Mouse (Mus musculus) embryonic facial prominence, embryonic 14.5 days (tissue): ENCODE results near the gene Srsf3. TPM values are rescaled to one million over a fixed set of nuclear protein-coding genes. Genes with fewer than 3 reads are reported as not detected.

Experiments
- ATAC-seq: fragments of 200-750 bp; cut with Nextera tagmentation; 2 replicates; pipeline ENCODE4 v1.8.0; 2017; ENCODE audit warnings: low read depth, moderate number of reproducible peaks, moderate TSS enrichment
- DNase-seq: peaks from one replicate; pipeline ENCODE4 v3.0.0-alpha.2; 2015; ENCODE audit warnings: low spot score
- H3K27ac ChIP-seq: fragments of 300-500 bp; sonication (generic); replicated peaks from 2 replicates; pipeline ENCODE4 v1.5.1; 2014; ENCODE audit warnings: low read depth, mild to moderate bottlenecking, low read length, moderate library complexity
- H3K27me3 ChIP-seq: fragments of 300-500 bp; sonication (generic); replicated peaks from 2 replicates; pipeline ENCODE4 v1.6.1; 2014; ENCODE audit warnings: low read length; ENCODE audit not compliant: control insufficient read depth, insufficient read depth
- H3K36me3 ChIP-seq: fragments of 300-500 bp; sonication (generic); 2 replicates; pipeline ENCODE4 v1.6.1; 2014; ENCODE audit warnings: low read length, mixed read lengths; ENCODE audit not compliant: control insufficient read depth, insufficient read depth
- H3K4me1 ChIP-seq: fragments of 300-500 bp; sonication (generic); 2 replicates; pipeline ENCODE4 v1.6.1; 2014; ENCODE audit warnings: antibody characterized with exemption, low read length; ENCODE audit not compliant: control insufficient read depth, insufficient read depth
- H3K4me2 ChIP-seq: fragments of 300-500 bp; sonication (generic); 2 replicates; pipeline ENCODE4 v1.6.1; 2014; ENCODE audit warnings: low read depth, mild to moderate bottlenecking, low read length, moderate library complexity, mixed read lengths
- H3K4me3 ChIP-seq: fragments of 300-500 bp; sonication (generic); 2 replicates; pipeline ENCODE4 v1.5.1; 2014; ENCODE audit warnings: low read depth, mild to moderate bottlenecking, low read length
- H3K9ac ChIP-seq: fragments of 300-500 bp; sonication (generic); 2 replicates; pipeline ENCODE4 v1.6.1; 2014; ENCODE audit warnings: low read depth, mild to moderate bottlenecking, low read length, moderate library complexity, mixed read lengths
- H3K9me3 ChIP-seq: fragments of 300-500 bp; sonication (generic); 2 replicates; pipeline ENCODE4 v1.6.1; 2016; ENCODE audit warnings: low read length; ENCODE audit not compliant: control insufficient read depth
- WGBS: fragments of 180-500 bp; shearing (Covaris S2); extraction: QIAGEN DNeasy Blood & Tissue Kit; methylation state at CpG from one replicate; pipeline ENCODE4 v1.1.7; 2014; 5-methylcytosine and 5-hydroxymethylcytosine counted together
- polyA plus RNA-seq: library from polyadenylated mRNA; unstranded; fragments of >200 nt; fragmentation: Nextera tagmentation; extraction: Ambion mirVana; gene quantifications from 2 replicates; pipeline ENCODE4 v1.2.1, GENCODE M21; 2014

Srsf3 gene
- polyA plus RNA-seq, 1 experiment from 2014 or later, result 494 TPM

DNA sequence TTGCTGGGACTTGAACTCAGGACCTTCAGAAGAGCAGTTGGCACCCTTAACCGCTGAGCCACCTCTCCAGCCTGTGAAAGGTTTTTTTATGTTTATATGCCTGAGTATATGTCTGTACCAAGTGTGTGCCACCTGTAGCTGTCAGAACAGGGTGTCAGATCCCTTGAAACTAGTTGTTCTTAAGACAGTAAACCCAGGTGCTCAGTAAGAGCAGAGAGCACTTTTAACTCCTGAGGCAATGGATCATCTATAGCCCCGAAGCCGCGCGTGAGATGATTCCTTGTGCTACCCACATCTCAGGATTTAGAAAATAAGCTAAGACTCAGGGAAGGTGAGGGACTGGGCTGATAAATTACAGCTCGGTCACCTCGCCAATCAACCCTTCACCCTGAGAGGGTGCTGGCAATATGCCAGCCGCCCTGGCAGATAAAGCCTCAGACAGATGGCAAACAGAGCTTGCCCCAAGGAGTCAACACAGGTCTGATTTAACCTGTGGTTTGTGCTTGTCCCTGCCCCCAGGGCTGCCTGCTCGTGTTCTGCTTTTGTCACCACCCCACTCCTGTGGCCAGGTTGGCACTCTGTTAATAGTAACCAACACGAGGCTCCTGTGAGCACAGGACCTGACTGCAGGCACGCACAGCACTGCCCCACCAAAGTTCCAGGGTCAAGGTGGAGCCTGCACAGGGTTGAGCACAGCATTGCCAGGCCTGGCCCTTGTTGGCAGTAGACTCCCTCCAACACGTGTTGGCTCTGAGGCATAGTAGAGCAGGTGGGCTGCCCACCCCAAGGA lies 13.5 kb downstream of the Srsf3 start:
- Histone ChIP-seq H3K27me3 (no peaks in the 10 kb centered on the region), H3K4me1 (no peaks in the 10 kb centered on the region; the same call in 1 of the 2 replicates), H3K27ac (no peak overlapping the region), H3K36me3 (peaks cover 67% of the 10 kb centered on the region), H3K4me3 (no peak overlapping the region), H3K9ac (no peak overlapping the region), H3K9me3 (no peaks in the 10 kb centered on the region), H3K4me2 (no peak overlapping the region)
- DNase-seq (no peak), ATAC-seq (peak; percentile 12; the same call in 1 of the 2 replicates)
- 66% methylated on average over 12 of the region's 12 CpGs for WGBS

DNA sequence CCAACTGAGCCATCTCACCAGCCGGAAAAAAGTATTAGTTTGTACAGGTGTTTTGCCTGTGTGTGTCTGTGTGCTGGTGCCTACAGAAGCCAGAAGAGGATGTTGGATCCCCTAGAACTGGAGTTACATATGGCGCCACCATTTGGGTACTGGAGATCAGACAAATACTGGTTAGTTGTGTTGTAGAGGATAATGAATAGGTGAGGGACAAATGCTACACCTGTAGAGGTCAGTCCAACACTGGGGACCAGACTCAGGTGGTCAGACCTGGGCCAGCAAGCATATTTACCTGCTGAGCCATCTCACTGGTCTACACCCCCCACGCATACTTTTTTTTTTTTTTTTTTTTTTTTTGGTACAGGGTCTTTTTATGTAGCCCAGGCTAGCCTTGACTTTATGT lies 14.4 kb downstream of the Srsf3 start:
- ATAC-seq, result no peak
- peaks cover 61% of the 10 kb centered on the region for H3K36me3 ChIP-seq
- H3K9ac ChIP-seq, result no peak overlapping the region
- H3K9me3 ChIP-seq, result no peaks in the 10 kb centered on the region
- no peaks in the 10 kb centered on the region for H3K27me3 ChIP-seq
- H3K4me2 ChIP-seq, result no peak overlapping the region
- H3K4me1 ChIP-seq, result no peaks in the 10 kb centered on the region; the same call in 1 of the 2 replicates
- no peak for DNase-seq
- H3K27ac ChIP-seq, result no peak overlapping the region
- WGBS, result 88% methylated on average over 2 of the region's 3 CpGs
- H3K4me3 ChIP-seq, result no peak overlapping the region

DNA sequence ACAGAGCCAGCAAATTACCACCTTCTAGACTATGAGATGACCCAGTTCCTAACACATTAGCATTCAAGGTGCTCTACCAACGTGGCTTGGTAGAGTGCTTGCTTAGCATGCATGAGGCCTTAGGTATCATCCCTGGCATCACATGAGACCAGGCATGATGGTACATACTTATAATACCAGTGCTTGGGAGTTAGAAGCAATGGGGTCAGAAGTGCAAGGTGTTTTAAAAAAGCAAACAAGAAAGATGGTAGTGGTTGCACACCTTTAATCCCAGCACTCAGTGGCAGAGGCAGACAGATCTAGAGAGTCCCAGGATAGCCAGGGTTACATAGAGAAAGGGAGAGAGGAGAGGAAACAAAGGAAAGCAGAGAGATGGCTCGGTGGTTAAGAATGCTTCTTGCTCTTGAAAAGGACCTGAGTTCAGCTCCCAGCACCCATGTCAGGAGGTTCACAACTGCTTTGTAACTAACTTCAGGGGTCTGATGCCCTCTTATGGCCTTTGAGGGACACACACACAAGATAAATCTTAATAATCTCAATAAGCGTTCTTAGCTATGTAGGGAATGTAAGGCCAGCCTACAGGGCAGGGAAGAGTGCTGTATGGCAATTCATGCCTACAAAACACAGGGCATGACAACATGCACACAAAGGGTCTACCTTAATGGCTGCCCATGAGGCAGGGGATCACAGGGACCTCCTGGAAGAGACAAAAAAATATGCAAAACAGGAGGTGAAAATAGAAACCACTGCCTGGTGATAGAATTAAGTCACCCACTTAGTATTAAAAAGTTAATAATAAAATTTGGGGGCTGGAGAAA lies 15.5 kb downstream of the Srsf3 start:
- 53% methylated on average over 3 of the region's 3 CpGs for WGBS
- DNase-seq, result no peak
- no peaks in the 10 kb centered on the region for H3K27me3 ChIP-seq
- H3K9me3 ChIP-seq, result no peaks in the 10 kb centered on the region
- no peak overlapping the region for H3K4me2 ChIP-seq
- H3K36me3 ChIP-seq, result peaks cover 51% of the 10 kb centered on the region
- H3K9ac ChIP-seq, result no peak overlapping the region
- H3K4me3 ChIP-seq, result no peak overlapping the region
- H3K4me1 ChIP-seq, result no peaks in the 10 kb centered on the region; the same call in 1 of the 2 replicates
- no peak overlapping the region for H3K27ac ChIP-seq
- no peak for ATAC-seq

DNA sequence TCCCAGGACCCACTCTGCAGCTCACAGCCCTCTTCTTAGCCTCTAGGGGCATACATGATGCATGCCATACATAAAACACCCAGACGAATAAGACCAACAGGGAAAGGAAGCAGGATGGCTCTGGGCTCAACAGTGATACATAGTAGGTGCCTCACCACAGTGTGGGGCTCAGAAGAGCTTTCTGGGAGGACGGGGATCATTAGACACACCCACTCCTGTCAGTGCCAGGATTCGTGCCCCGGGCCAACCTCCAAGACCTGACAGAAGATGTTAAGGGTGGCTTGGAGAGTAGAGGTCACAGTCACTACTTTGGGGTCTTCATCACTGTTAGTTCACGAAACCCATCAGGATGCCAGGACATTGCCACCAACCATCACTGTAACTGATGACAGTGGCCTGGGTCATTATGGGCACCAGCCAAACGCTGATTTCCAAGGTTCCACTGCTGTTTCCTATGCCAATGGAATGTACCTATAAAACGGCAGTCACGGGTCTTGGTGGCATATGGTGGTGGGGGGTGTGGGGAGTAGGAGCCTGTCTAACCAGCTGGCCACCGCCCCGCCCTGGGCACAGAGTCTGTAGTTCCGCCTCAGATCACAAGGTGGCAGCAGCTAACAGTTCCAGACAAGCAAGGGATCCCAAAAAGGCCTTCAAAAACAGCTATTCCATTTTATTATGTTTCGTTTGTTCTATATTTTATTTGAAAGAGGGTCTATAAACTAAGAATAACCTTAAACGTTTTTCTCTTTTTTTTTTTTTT lies 16.5 kb downstream of the Srsf3 start:
- no peak for ATAC-seq
- no peaks in the 10 kb centered on the region; the same call in 1 of the 2 replicates for H3K4me1 ChIP-seq
- H3K9ac ChIP-seq, result no peak overlapping the region
- no peak overlapping the region for H3K4me2 ChIP-seq
- no peak overlapping the region for H3K27ac ChIP-seq
- no peaks in the 10 kb centered on the region for H3K9me3 ChIP-seq
- 19% methylated on average over 13 of the region's 13 CpGs for WGBS
- DNase-seq, result peak; percentile 78
- H3K36me3 ChIP-seq, result peaks cover 41% of the 10 kb centered on the region
- no peaks in the 10 kb centered on the region for H3K27me3 ChIP-seq
- H3K4me3 ChIP-seq, result no peak overlapping the region

DNA sequence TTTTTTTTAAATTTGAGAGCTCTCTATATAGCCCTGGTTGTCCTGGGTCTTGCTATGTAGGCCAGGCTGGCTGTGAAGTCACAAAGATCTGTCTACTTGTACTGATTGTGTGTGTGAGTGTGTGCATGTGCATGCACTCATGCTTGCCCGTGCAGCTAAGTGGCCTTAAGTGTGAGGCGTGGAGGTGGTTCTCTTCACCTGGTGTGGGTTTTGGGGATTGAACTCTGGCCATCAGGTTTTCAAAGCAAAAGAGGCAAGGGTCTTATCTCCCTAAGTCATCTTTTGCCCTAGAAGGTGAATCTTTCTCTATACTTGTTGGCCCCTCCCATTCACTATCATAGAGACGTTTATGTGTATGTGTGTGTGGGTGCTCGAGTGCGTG lies 17.1 kb downstream of the Srsf3 start:
- no peak overlapping the region for H3K27ac ChIP-seq
- peaks cover 35% of the 10 kb centered on the region for H3K36me3 ChIP-seq
- no peak overlapping the region for H3K4me2 ChIP-seq
- no peaks in the 10 kb centered on the region for H3K27me3 ChIP-seq
- ATAC-seq (no peak), DNase-seq (no peak)
- no peak overlapping the region for H3K9ac ChIP-seq
- H3K9me3 ChIP-seq, result no peaks in the 10 kb centered on the region
- no peak overlapping the region for H3K4me3 ChIP-seq
- no peaks in the 10 kb centered on the region; the same call in 1 of the 2 replicates for H3K4me1 ChIP-seq
- WGBS, result 72% methylated on average over 5 of the region's 5 CpGs

DNA sequence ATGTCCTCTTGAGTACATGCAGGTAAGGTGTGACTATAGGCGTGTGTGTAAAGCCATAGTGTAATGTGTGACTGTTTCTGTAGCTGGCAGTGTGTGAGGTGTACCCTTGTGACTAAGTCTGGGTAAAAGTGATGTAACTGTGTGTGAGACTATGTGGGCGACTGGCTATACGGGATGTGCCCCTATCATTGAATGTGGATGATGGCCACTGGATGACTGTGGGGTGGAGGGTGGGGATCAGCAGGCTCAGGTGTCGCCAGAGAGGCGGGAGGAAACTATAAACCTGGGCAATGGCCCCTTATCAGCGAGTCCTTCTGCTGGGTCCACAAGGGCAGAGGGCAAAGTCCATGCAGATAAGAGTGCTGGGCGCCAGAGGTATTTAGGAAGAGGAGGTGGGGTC lies 17.5 kb downstream of the Srsf3 start:
- Histone ChIP-seq H3K4me3 (no peak overlapping the region), H3K4me1 (no peaks in the 10 kb centered on the region; the same call in 1 of the 2 replicates), H3K9ac (no peak overlapping the region), H3K27me3 (no peaks in the 10 kb centered on the region), H3K4me2 (no peak overlapping the region), H3K9me3 (no peaks in the 10 kb centered on the region), H3K27ac (no peak overlapping the region), H3K36me3 (peaks cover 31% of the 10 kb centered on the region)
- DNase-seq (no peak), ATAC-seq (no peak)
- WGBS, result 83% methylated on average over 7 of the region's 7 CpGs

DNA sequence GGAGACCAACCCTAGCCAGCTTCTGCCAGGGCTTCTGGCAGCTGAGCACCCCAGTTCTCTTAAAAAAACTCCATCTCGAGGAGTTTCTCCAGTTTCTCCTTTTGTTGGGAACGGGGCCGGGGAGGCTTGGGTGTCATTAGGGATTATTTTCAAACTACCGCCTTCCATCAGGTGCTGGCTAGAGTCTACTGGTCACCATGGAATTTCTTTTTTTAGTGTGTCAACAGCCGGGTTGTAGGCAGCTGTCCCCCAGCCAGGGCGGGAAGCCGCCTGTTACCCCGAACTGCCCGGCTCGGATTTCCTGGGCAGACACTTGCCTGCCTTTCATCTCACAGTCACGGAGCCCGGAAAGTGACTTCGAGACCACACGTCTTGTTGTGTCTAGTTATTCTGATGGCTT lies 18.4 kb downstream of the Srsf3 start:
- H3K27me3 ChIP-seq, result no peaks in the 10 kb centered on the region
- no peak overlapping the region for H3K4me3 ChIP-seq
- WGBS, result 37% methylated on average over 14 of the region's 14 CpGs
- H3K36me3 ChIP-seq, result peaks cover 22% of the 10 kb centered on the region
- no peaks in the 10 kb centered on the region for H3K9me3 ChIP-seq
- ATAC-seq (0 out of 2 replicates have a peak, but pooled peaks have one; percentile 16), DNase-seq (peak; percentile 60)
- H3K4me2 ChIP-seq, result no peak overlapping the region
- peak overlapping the region; percentile 52 for H3K27ac ChIP-seq
- no peak overlapping the region for H3K9ac ChIP-seq
- H3K4me1 ChIP-seq, result peaks cover 3% of the 10 kb centered on the region

DNA sequence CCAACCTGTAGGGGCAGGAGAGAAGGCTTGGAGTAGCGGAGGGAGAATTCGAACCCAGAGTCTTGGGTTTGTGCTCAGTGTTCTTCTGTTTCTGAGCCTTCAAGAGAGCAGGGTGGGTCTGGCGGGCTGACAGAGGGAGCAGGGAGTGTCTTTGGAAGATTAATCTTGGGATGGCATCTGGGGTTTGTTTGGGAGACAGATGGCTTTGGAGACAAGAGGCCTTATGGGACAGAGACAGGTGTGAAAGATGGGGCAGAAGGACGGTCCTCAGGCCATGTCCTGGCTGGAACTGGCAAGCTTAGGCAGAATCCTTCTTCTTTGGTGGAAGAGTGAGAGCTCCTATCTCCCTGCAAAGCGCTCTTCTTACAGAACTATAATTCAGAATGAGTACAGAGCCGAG lies 20.6 kb downstream of the Srsf3 start:
- Histone ChIP-seq H3K9ac (no peak overlapping the region), H3K27me3 (no peaks in the 10 kb centered on the region), H3K9me3 (no peaks in the 10 kb centered on the region), H3K4me3 (no peak overlapping the region), H3K36me3 (peaks cover 1% of the 10 kb centered on the region; the same call in 1 of the 2 replicates), H3K27ac (peak overlapping the region; percentile 56; the same call in 1 of the 2 replicates), H3K4me1 (peaks cover 18% of the 10 kb centered on the region), H3K4me2 (no peak overlapping the region)
- 85% methylated on average over 6 of the region's 6 CpGs for WGBS
- ATAC-seq (no peak), DNase-seq (no peak)
